Comparison of ENCODE assay signal across 8 mouse cellular contexts in genomic region chr16:5467587-5467986, GRCm38 (mm10).
DNase-seq lines count a peak whose midpoint lies in the region; ATAC-seq lines count a peak whose summit lies in the region.
"Had no signal": no experiment of that assay in that cellular context is flagged by ENCODE, and none has a peak within 500 bp of the region (broad histone marks: within the 10 kb centered on the region; RNA-seq: fewer than 3 reads in every experiment).

No protein-coding gene starts in this region.

- H3K36me3 ChIP-seq in liver, embryonic 11.5 days (ENCODE audit: control insufficient read depth, insufficient read depth, low read length): no peaks in the 10 kb centered on the region

- no peaks in the 10 kb centered on the region for H3K4me1 ChIP-seq in liver, embryonic 11.5 days (replicated peaks; ENCODE audit: control insufficient read depth, insufficient read depth, low read length)

- no peak overlapping the region for H3K4me2 ChIP-seq in liver, embryonic 11.5 days

- DNase-seq in liver: peak; percentile 20
- no peak for DNase-seq in liver, embryonic 11.5 days (ENCODE audit: low spot score)
- peak; percentile 46 for DNase-seq in R1 (ENCODE audit: low read depth, low spot score)
- peak; percentile 28 for DNase-seq in c-Kit-positive CD71-negative TER-119-negative erythroid progenitor cells, embryonic 14.5 days (ENCODE audit: low read depth)
- peak; percentile 55 for DNase-seq in thymus, postnatal 25 days

- H3K4me3 ChIP-seq in liver, embryonic 11.5 days (ENCODE audit: low read depth, low read length): no peak overlapping the region

- no peak for ATAC-seq in liver, embryonic 11.5 days (replicated peaks; ENCODE audit: low FRiP score)
- ATAC-seq in frontal cortex, adult (ENCODE audit: low TSS enrichment): peak; percentile 57; the same call in 1 of the 2 replicates
- ATAC-seq in megakaryocyte, adult 5-6 weeks (ENCODE audit: poor library complexity, severe bottlenecking): peak; percentile 67

- no peaks in the 10 kb centered on the region for H3K9me3 ChIP-seq in liver, embryonic 11.5 days (ENCODE audit: control insufficient read depth, low read length)

- H3K27ac ChIP-seq in liver, embryonic 11.5 days (ENCODE audit: low read depth, low read length): no peak overlapping the region
- H3K27ac ChIP-seq: macrophage had no signal

- 3% methylated on average over 3 of the region's 3 CpGs for WGBS in liver, embryonic 11.5 days

- no peaks in the 10 kb centered on the region for H3K27me3 ChIP-seq in liver, embryonic 11.5 days (replicated peaks; ENCODE audit: control insufficient read depth, insufficient read depth, low read length)

- no peak overlapping the region for H3K9ac ChIP-seq in liver, embryonic 11.5 days (ENCODE audit: low read depth, low read length)
